Mouse (Mus musculus) bone marrow macrophage, adult 2 months (primary cell): ENCODE results near the gene Lrr1.

ENCODE experiments used
- CTCF ChIP-seq: IDR thresholded peaks from 2 replicates; pipeline ENCODE4 v1.5.1; 2012; ENCODE audit warnings: low read depth, mild to moderate bottlenecking, low read length, moderate library complexity
- POLR2A ChIP-seq: IDR thresholded peaks from 2 replicates; pipeline ENCODE4 v1.6.1; 2012; ENCODE audit warnings: mild to moderate bottlenecking, low read depth, low read length, borderline replicate concordance

DNA sequence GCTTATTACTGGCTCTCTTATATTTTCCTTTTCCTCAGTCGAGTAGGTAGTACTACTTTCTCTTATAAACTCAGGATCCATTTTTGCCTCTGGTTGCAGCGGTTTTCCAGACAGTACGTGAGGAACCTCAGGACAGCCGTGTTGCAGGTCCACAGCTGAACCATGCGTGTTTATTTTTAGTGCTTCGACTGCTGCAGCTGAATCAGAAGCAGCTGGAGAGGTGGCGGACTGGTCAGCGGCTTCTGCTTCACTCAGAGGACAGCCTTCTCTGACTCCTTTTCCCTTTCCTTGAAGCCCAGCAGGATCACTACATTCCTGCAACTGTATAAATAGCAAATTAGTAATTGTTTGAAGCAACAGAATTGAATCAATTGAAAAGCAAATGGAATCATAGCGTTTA, 21.5 kb downstream of the Lrr1 start:
- TF ChIP-seq POLR2A = no peak
- TF ChIP-seq CTCF = no peak
